Mouse (Mus musculus) ES-E14 (cell line): ENCODE measurements around the gene Clmn. TPM values are rescaled to one million over a fixed set of nuclear protein-coding genes. Genes with fewer than 3 reads are reported as not detected.

ENCODE experiments used
- DNase-seq: peaks from one replicate; pipeline ENCODE4 v3.0.0-alpha.2; 2013; ENCODE audit warnings: low read depth, low spot score
- H3K27ac ChIP-seq: 2 replicates; pipeline ENCODE4 v1.5.1; 2012; ENCODE audit warnings: low read depth, mild to moderate bottlenecking, low read length, moderate library complexity, mixed read lengths; ENCODE audit not compliant: poor library complexity, insufficient read depth, severe bottlenecking
- H3K36me3 ChIP-seq: 2 replicates; pipeline ENCODE4 v1.6.1; 2012; ENCODE audit warnings: mild to moderate bottlenecking, low read length, moderate library complexity, mixed read lengths; ENCODE audit not compliant: control insufficient read depth, poor library complexity, insufficient read depth, severe bottlenecking
- H3K4me1 ChIP-seq, 2 experiments: fragments of 150-350 bp in 1 of 2; sonication (generic) in 1 of 2; 2 replicates each; pipeline ENCODE4 v1.6.1; 2012; ENCODE audit warnings: low read length in 2 of 2, mild to moderate bottlenecking in 1 of 2, mixed read lengths in 1 of 2; ENCODE audit not compliant: control insufficient read depth in 2 of 2, insufficient read depth in 2 of 2, poor library complexity in 1 of 2
- H3K4me3 ChIP-seq, 2 experiments: fragments of 150-350 bp in 1 of 2; sonication (generic) in 1 of 2; 2 replicates each; pipeline ENCODE4 v1.5.1; 2012; ENCODE audit warnings: low read length in 2 of 2, low read depth in 1 of 2, mild to moderate bottlenecking in 1 of 2, mixed read lengths in 1 of 2; ENCODE audit not compliant: insufficient read depth in 1 of 2, poor library complexity in 1 of 2, severe bottlenecking in 1 of 2
- H3K9ac ChIP-seq: 2 replicates; pipeline ENCODE4 v1.6.1; 2012; ENCODE audit warnings: low read depth, mild to moderate bottlenecking, low read length, mixed read lengths; ENCODE audit not compliant: poor library complexity, insufficient read depth, severe bottlenecking
- H3K9me3 ChIP-seq: fragments of 150-350 bp; sonication (generic); 2 replicates; pipeline ENCODE4 v1.6.1; 2012; ENCODE audit warnings: low read depth, mild to moderate bottlenecking, low read length; ENCODE audit not compliant: control insufficient read depth, insufficient read depth
- CHD2 ChIP-seq: IDR thresholded peaks from 2 replicates; pipeline ENCODE4 v1.6.1; 2014; ENCODE audit warnings: mild to moderate bottlenecking, low read depth, low read length, inconsistent platforms
- HCFC1 ChIP-seq: IDR thresholded peaks from 2 replicates; pipeline ENCODE4 v1.6.1; 2012; ENCODE audit warnings: low read length, inconsistent platforms, borderline replicate concordance; ENCODE audit not compliant: insufficient read depth
- MAFK ChIP-seq: IDR thresholded peaks from 2 replicates; pipeline ENCODE4 v1.6.1; 2014; ENCODE audit warnings: mild to moderate bottlenecking, low read depth, low read length, inconsistent platforms; ENCODE audit not compliant: insufficient read depth
- ZC3H11A ChIP-seq: IDR thresholded peaks from 2 replicates; pipeline ENCODE4 v1.6.1; 2012; ENCODE audit warnings: low read depth, mild to moderate bottlenecking, inconsistent platforms, low read length, borderline replicate concordance
- ZNF384 ChIP-seq: IDR thresholded peaks from 2 replicates; pipeline ENCODE4 v1.6.1; 2012; ENCODE audit warnings: low read depth, low read length, inconsistent platforms
- in situ Hi-C, 2 experiments: fragments of 600-800 bp; cut with MboI; formaldehyde crosslinking; loops; one replicate each; pipeline ENCODE4 v1.15.1; 2025; ENCODE audit warnings: low sequenced_read_pairs in 2 of 2, inconsistent platforms in 1 of 2; ENCODE audit not compliant: unreplicated experiment in 2 of 2
- total RNA-seq: library from RNA; depleted of rRNA; stranded (reverse); fragments of 300-350 nt; gene quantifications from 2 replicates; pipeline ENCODE4 v1.2.3, GENCODE M21; 2012

Gene Clmn
- total RNA-seq, 1 experiment, result 3.1 TPM

DNA sequence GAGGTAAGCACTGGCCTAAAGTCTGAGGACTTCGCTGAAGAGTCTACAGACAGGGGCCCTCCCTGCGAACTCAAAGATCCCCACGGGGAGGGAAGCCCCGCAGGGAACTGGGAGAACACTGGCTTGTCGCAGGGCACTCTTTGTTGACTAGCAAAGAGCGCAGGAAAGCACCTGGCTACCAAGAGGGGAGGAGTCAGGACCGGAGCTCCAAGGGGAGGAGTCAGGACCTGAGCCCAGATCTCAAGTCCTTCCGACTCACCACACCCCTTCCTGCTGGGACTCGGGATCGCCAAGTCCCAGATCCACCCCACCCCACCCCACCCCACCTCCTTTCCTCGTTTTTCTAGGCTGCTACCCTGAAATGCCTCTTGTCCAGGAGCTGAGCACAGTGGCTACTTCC, 19.2 kb downstream of the Clmn start:
- Histone ChIP-seq H3K4me1 (peaks cover 2 to 12% of the 10 kb centered on the region in 2 experiments; a peak in 2 of 4 replicates), H3K9ac (peak overlapping the region; percentile 13), H3K27ac (no peak overlapping the region), H3K36me3 (no peaks in the 10 kb centered on the region), H3K9me3 (no peaks in the 10 kb centered on the region), H3K4me3 (peak overlapping the region; percentile 43 to 69)
- in situ Hi-C loops, result no loop called here
- TF ChIP-seq ZNF384 (no peak), ZC3H11A (no peak), MAFK (no peak)
- peak; percentile 88 for DNase-seq

DNA sequence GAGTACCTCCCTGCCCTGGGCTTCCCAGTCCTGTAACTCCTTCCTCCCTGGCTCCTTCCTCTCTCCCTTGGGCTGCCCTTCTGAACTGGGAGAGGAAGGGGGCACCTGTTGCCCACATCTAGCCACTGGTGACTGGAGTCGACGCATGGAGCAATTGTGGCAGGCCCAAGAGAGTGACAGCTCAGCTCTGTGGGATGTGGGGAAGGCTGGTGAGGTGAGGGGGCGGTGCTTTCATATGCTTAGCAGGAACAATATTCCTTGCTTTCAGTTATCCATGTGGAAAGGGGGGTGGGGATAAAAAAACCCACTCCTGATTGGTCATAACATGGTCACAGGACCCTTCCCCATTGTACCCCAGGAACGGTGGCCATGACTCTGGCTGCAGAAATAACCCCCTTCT, 19.9 kb downstream of the Clmn start:
- H3K27ac ChIP-seq, result no peak overlapping the region

DNA sequence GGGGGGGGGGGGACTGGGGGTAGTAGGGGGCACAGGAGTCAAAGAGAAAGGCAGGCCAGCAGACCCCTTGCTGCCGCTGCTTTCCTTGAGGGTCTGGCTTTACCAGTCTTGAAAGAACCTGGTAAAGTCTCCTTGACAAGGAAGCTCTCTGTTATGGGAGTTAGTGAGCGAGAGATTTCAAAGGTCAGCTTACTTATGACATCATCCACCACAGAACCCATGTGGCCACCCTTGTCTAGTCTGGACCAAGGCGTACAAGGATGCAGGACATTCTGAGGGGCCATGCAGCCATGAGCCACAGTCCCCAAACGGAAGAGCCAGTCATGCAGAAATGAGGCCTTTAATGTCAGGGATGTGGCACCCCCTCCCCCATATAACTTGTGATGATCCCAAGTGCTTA, 20.6 kb downstream of the Clmn start:
- Histone ChIP-seq H3K36me3 (no peaks in the 10 kb centered on the region), H3K27ac (no peak overlapping the region), H3K4me1 (peaks cover 2 to 12% of the 10 kb centered on the region in 2 experiments; a peak in 2 of 4 replicates), H3K9me3 (no peaks in the 10 kb centered on the region), H3K9ac (no peak overlapping the region), H3K4me3 (no peak overlapping the region)
- in situ Hi-C loops, result no loop called here
- TF ChIP-seq ZNF384, result no peak
- TF ChIP-seq HCFC1, result no peak
- TF ChIP-seq MAFK, result no peak
- no peak for DNase-seq

More for the DNA sequence above, 19.9 kb downstream of the Clmn start:
- no peak overlapping the region for H3K4me3 ChIP-seq
- in situ Hi-C loops, result no loop called here
- no peaks in the 10 kb centered on the region for H3K36me3 ChIP-seq
- H3K4me1 ChIP-seq, result peaks cover 2 to 12% of the 10 kb centered on the region in 2 experiments; a peak in 2 of 4 replicates
- H3K9ac ChIP-seq, result no peak overlapping the region
- no peak for TF ChIP-seq CHD2
- no peak for TF ChIP-seq MAFK
- no peak for TF ChIP-seq ZNF384
- TF ChIP-seq HCFC1, result no peak
- no peak for TF ChIP-seq ZC3H11A
- no peaks in the 10 kb centered on the region for H3K9me3 ChIP-seq
- no peak for DNase-seq

DNA sequence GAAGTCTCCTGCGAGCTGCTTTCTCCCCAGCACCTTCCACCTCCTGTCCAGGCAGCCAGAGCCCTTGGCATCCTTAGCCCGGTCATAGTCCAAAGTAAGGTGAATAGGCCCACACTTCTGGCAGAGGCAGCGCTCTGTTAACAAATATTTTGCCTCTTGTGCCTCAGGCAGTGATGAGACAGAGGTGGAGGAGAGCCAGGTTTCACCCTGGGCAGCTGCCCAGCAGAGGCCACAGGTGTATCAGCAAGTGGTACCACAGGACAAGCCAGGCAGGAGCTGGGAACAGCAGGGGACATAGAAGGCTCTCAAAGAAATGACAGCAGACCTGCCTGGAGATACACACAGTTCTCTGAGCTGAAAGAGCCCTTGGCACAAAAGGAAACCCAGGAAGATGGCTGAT, 23.6 kb downstream of the Clmn start:
- in situ Hi-C loops, result no loop called here
- no peaks in the 10 kb centered on the region for H3K36me3 ChIP-seq
- H3K4me1 ChIP-seq, result peaks cover 0 to 9% of the 10 kb centered on the region in 2 experiments; a peak in 2 of 4 replicates
- no peak for DNase-seq
- H3K4me3 ChIP-seq, result no peak overlapping the region
- H3K9me3 ChIP-seq, result no peaks in the 10 kb centered on the region
- no peak overlapping the region for H3K27ac ChIP-seq
- H3K9ac ChIP-seq, result no peak overlapping the region
- TF ChIP-seq ZNF384 (no peak), ZC3H11A (no peak), MAFK (no peak), HCFC1 (no peak), CHD2 (no peak)

DNA sequence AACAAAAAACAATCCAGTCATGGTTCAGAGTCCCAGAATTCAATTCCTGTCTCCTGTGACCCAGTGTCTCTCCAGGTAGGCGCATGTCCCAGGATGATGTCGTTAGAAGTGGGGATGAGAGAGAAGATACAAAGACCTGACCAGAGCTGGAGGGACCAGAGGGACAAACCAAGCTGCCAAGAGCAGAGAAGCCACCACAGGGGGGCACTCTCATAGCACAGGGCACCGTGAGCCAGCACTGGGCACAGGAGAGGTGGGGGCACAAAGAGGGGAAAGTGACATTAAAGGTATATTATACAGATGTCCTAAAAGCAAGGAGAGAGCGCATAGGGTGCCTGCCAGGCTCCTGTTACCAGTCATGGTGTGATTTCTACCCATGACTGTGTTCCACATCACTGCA, 25.9 kb downstream of the Clmn start:
- DNase-seq, result no peak
- TF ChIP-seq MAFK, result no peak
- no peak for TF ChIP-seq ZNF384
- TF ChIP-seq ZC3H11A, result no peak
- no peak for TF ChIP-seq CHD2
- TF ChIP-seq HCFC1, result no peak
- in situ Hi-C loops, result no loop called here
- no peak overlapping the region for H3K9ac ChIP-seq
- H3K27ac ChIP-seq, result no peak overlapping the region
- peaks cover 0 to 6% of the 10 kb centered on the region in 2 experiments; a peak in 1 of 4 replicates for H3K4me1 ChIP-seq
- no peaks in the 10 kb centered on the region for H3K36me3 ChIP-seq
- H3K4me3 ChIP-seq, result no peak overlapping the region
- H3K9me3 ChIP-seq, result no peaks in the 10 kb centered on the region
